Mouse (Mus musculus) hematopoietic stem cell, adult 5-6 weeks (primary cell): ENCODE measurements around the gene Rd3l. TPM values are rescaled to one million over a fixed set of nuclear protein-coding genes. Genes with fewer than 3 reads are reported as not detected.

Experiments
- ATAC-seq, 2 experiments: fragments of 125-278 bp in 1 of 2; replicated peaks in 1 of 2; 2 replicates each; pipeline ENCODE4 v1.8.0; 2016 to 2017; ENCODE audit warnings: inconsistent platforms in 2 of 2, mild to moderate bottlenecking in 2 of 2, moderate number of reproducible peaks in 2 of 2, low read depth in 1 of 2, moderate TSS enrichment in 1 of 2; ENCODE audit not compliant: low FRiP score in 2 of 2, poor library complexity in 2 of 2, severe bottlenecking in 2 of 2, insufficient read depth in 1 of 2, low TSS enrichment in 1 of 2
- total RNA-seq: library from RNA; stranded (forward); fragments of 172-1452, 232-1000 nt; gene quantifications from 2 replicates; pipeline ENCODE4 v1.2.3, GENCODE M21; 2017

The Rd3l gene
- total RNA-seq, 1 experiment from 2014 or later, result not detected

- peak; percentile 65 to 74 for ATAC-seq
Observed at GRCm38 (mm10) chr12:111974578-111974977, 6.5 kb downstream of the Rd3l start.

DNA sequence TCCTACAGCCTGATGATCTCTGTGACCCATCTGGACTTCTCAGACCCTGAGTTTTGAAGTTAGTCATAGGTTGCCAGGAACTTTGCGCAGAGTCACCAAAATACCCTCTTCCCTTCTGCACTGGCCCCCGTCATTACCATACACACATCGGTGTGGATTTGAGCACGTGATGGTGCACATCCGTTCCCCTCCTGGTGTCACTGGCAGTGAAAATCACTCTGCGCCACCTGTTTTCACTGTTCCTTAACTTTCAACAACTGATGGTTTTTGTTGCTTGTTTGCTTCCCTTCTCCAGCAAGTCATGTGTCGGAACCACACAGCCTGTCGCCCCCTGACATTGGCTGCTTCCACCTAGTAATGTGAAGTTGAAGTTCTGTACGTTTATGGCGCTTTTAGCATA is 8.6 kb downstream of the Rd3l start:
- ATAC-seq, result no peak

- ATAC-seq, result no peak
Observed at GRCm38 (mm10) chr12:111971231-111971686, 9.9 kb downstream of the Rd3l start, which contains the start of gene Tdrd9. Tdrd9 (plus strand) TSS chr12:111971559.

DNA sequence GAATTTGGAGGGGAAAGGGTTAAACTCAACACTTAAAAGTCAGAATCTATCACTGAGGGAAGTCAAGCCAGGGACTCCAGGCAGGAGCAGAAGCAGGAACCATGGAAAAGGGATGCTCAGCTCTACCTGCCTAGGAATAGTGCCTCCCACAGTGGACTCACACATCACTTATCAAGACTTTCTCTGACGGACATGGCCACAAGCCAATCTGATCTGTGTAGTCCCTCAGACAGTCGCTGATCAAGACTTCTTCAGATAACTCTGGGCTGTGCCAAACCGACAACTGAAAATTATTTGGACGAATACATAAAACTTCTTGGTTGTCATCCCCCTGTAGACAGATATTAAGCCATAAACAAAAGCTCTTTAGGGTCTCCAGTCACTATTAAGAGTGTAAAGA is 11.0 kb downstream of the Rd3l start:
- ATAC-seq, result no peak

GRCm38 (mm10) chr12:111966683-111967173 is 14.4 kb downstream of the Rd3l start, which contains the start of gene Atp5mpl:
Atp5mpl (minus strand) TSS chr12:111966977.
- peak; percentile 93 to 96 for ATAC-seq

DNA sequence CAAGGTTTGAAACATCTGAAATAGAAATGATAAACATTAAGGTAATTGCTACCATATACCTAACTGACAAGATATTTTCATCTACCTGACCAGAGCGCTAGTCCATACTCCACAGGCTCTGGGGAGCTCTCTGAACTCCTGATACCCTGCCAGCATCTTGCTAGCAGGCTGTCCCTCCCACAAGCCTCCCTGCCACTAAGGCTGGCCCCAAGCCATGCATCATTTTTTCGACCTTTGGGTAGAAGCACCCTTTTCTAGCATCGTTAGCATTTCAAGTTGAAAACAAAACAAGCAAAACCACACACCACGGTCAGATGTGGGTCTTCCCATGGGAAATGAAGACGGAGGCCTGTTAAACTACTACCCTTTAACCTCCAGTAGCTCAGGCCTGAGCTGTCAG is 17.8 kb downstream of the Rd3l start:
- ATAC-seq, result no peak

DNA sequence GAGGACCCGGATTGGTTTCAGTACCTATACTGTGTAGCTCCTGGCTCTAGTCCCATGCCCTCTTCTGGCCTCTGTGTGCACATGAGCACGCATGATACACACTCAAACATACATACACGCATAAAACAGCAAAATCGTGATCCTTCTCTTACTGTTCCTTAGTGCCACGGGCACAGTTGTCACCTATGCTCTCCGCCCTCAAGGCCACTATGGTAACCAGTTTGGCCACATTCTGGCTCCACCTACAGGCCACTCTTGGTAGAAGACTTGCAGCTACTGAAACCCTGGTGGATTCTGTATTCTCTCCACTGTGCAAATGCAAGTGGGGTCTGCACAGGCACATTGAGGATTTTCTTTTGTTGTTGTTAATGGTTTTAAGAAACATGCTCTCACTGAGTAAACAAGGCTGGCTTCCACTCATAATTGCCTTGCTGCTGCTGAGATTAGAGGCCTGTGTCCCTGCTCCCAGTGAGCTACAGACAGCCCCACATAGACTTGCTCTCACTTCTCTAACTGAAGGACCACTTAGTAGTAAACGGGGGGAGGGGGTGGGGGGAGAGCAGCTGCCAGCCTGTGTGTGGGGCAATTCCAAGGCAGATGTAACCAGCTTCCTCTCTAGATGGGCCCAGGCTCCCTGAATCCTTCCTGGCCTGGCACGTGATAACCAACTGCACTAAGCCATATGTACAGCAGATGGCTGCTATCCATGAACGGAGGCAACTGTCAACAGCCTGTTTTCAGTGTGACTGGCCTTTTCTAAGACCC is 22.8 kb downstream of the Rd3l start:
- peak; percentile 78 to 79 for ATAC-seq

- ATAC-seq, result no peak
Observed at GRCm38 (mm10) chr12:111956173-111956572, 24.9 kb downstream of the Rd3l start.

DNA sequence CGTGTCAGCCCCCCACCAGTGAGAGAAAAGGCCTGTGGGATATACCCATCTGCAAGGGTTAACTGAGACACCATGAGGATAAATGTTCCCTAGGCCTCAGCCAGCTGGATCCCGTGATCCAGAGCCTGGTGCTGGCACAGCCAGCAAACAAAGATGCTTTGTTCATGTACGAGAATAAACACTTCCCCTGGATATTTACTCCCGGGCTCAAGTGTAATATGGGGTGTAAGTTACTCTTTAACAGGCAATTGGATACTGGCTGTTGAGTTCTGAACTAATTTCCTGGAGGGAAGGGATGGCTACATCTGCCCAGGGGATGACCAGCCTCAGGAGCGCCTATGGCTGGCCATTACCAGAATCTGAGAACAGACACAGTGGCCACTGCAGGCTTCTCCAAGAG is 29.4 kb downstream of the Rd3l start:
- ATAC-seq, result no peak

- ATAC-seq, result no peak
Observed at GRCm38 (mm10) chr12:111950486-111950885, 30.6 kb downstream of the Rd3l start.

- ATAC-seq, result peak; percentile 47 to 60
Observed at GRCm38 (mm10) chr12:111946716-111947115, 34.4 kb downstream of the Rd3l start.

- ATAC-seq, result peak; percentile 43 to 57
Observed at GRCm38 (mm10) chr12:111945765-111946655, 35.1 kb downstream of the Rd3l start.

- ATAC-seq, result peak; percentile 0 to 11; a peak in 2 of 4 replicates
Observed at GRCm38 (mm10) chr12:111945115-111945514, 36.0 kb downstream of the Rd3l start.

- ATAC-seq, result peak; percentile 57 to 70
Observed at GRCm38 (mm10) chr12:111944065-111944987, 36.8 kb downstream of the Rd3l start.

DNA sequence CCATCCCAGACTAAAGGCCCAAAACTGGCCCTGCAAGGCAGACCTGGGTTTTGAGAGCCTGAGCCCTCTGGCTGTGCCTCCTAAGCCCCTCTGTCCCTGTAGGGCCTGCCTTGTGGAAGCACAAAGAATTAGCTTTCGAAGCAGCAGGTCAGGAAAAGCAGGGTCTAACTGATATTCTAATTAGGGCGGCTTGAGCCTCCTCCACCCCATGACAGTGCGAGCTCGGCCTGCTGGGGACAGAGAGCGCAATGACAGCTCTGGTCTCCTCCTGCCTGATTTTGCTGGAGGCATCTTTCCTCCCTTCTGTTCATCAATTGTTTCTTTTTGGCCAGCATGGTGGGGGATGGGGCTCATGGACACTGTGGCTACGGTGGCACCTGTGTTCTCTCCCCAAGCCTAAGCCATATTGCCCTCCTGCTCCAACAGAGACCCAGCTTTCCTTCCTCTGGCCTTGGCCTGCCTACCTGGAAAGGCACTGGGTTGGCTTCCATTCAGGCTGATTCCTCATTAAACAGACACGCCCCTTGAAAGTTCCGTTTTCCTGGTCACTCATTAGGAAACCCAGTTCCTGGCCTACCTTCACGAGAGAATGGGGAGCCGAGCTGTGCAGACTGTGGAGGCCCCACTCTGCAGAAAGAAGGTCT is 37.6 kb downstream of the Rd3l start:
- no peak; a peak in 1 of 4 replicates for ATAC-seq

DNA sequence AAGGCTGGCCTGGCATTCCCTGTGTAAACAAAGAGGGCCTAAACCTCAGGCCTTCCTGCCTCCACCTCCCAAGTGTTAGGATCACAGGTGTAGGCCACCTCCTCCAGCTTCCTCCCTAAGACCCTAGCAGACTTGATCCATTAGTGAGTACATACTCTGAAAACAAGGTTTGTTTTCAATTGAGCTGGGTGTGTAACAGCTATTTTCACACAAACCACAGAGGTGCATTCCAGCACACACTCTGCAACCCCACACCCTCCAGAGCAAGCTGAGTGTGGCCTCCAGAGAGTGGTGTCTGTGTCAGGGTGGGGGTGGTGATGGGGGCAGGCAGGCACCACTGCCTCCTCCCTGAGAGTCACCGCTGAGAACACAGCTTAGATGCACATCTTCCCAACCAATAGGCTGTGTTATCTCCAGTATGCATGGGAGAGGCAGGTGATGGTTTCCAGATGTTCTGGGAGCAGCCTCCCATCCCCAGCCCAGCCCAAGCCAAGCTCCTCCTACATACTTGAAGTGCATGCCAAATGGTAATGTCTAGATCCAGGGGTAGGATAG is 42.4 kb downstream of the Rd3l start:
- ATAC-seq, result no peak
